Mouse (Mus musculus) monocyte, adult 5-6 weeks (primary cell): ENCODE measurements around the gene Lrrc8c. TPM values are rescaled to one million over a fixed set of nuclear protein-coding genes. Genes with fewer than 3 reads are reported as not detected.
"Not testable (repeated sequence)": the region's sequence is repeated elsewhere in the genome, so short reads cannot be mapped to it uniquely, and the experiment has no call there.

Experiments used
- ATAC-seq: fragments of 153-309, 156-312 bp; replicated peaks from 2 replicates; pipeline ENCODE4 v1.8.0; 2017; ENCODE audit warnings: mild to moderate bottlenecking; ENCODE audit not compliant: low TSS enrichment, insufficient number of reproducible peaks, severe bottlenecking, poor library complexity, low FRiP score
- total RNA-seq: library from RNA; stranded (forward); fragments of 200-1000, 200-491, 200-594 nt; gene quantifications from 3 replicates; pipeline ENCODE4 v1.2.3, GENCODE M21; 2017

The Lrrc8c gene
- total RNA-seq, 1 experiment from 2014 or later = 18.1 TPM

- no peak for ATAC-seq
Measured at GRCm38 (mm10) chr5:105618510-105618909, 99.3 kb downstream of the Lrrc8c start.

GRCm38 (mm10) chr5:105619666-105620065 lies 100.5 kb downstream of the Lrrc8c start:
- ATAC-seq = no peak

GRCm38 (mm10) chr5:105620505-105621116 lies 101.4 kb downstream of the Lrrc8c start:
- ATAC-seq = no peak

- ATAC-seq = peak; percentile 68
Measured at GRCm38 (mm10) chr5:105623074-105623713, 104.0 kb downstream of the Lrrc8c start.

GRCm38 (mm10) chr5:105624257-105624656 lies 105.1 kb downstream of the Lrrc8c start:
- ATAC-seq = no peak

GRCm38 (mm10) chr5:105625504-105626150 lies 106.4 kb downstream of the Lrrc8c start:
- ATAC-seq = no peak

- ATAC-seq = no peak; the same call in 1 of the 2 replicates
Measured at GRCm38 (mm10) chr5:105626355-105626754, 107.2 kb downstream of the Lrrc8c start.

GRCm38 (mm10) chr5:105627093-105627492 lies 107.9 kb downstream of the Lrrc8c start:
- peak; percentile 60 for ATAC-seq

GRCm38 (mm10) chr5:105629955-105630354 lies 110.8 kb downstream of the Lrrc8c start:
- no peak for ATAC-seq

GRCm38 (mm10) chr5:105632066-105632465 lies 112.9 kb downstream of the Lrrc8c start:
- ATAC-seq = no peak

GRCm38 (mm10) chr5:105635576-105635975 lies 116.4 kb downstream of the Lrrc8c start:
- ATAC-seq = no peak

GRCm38 (mm10) chr5:105636484-105637191 lies 117.5 kb downstream of the Lrrc8c start:
- peak; percentile 34; the same call in 1 of the 2 replicates for ATAC-seq

- not testable (repeated sequence) for ATAC-seq
Measured at GRCm38 (mm10) chr5:105638266-105638665, 119.1 kb downstream of the Lrrc8c start.

- no peak for ATAC-seq
Measured at GRCm38 (mm10) chr5:105638916-105639315, 119.7 kb downstream of the Lrrc8c start.

- ATAC-seq = no peak
Measured at GRCm38 (mm10) chr5:105639363-105639762, 120.2 kb downstream of the Lrrc8c start.

GRCm38 (mm10) chr5:105642517-105642916 lies 123.3 kb downstream of the Lrrc8c start:
- peak; percentile 78 for ATAC-seq

GRCm38 (mm10) chr5:105643276-105643675 lies 124.1 kb downstream of the Lrrc8c start:
- ATAC-seq = no peak

GRCm38 (mm10) chr5:105644195-105644594 lies 125.0 kb downstream of the Lrrc8c start:
- no peak for ATAC-seq

- ATAC-seq = no peak
Measured at GRCm38 (mm10) chr5:105647094-105647493, 127.9 kb downstream of the Lrrc8c start.
